Mouse (Mus musculus) cortical plate, adult 2 months (tissue): ENCODE measurements around the gene Rnf123.

Experiments used
- CTCF ChIP-seq: fragments of 200-500 bp; IDR thresholded peaks from 2 replicates; pipeline ENCODE4 v1.5.1; 2011; ENCODE audit warnings: mild to moderate bottlenecking, control low read depth, low read length; ENCODE audit not compliant: insufficient read depth; ENCODE audit errors: extremely low read depth
- POLR2A ChIP-seq: fragments of 200-500 bp; IDR thresholded peaks from 2 replicates; pipeline ENCODE4 v1.6.1; 2011; ENCODE audit warnings: mild to moderate bottlenecking, low read length, control low read depth; ENCODE audit not compliant: insufficient read depth; ENCODE audit errors: extremely low read depth

DNA sequence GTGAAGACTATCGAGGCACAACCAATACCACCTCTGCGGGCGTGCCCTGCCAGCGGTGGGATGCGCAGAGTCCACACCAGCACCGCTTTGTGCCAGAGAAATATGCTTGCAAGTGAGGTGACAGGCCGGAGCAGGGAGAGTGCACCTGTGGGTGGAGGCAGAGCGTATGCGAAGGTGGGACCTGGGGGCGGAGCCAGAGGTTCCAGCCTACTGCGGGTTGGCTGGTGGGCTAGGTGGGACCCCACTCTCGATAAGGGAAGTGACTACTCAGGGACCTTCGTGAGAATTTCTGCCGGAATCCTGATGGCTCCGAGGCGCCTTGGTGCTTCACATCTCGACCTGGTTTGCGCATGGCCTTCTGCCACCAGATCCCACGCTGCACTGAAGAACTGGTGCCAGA is 597 bp downstream of the Rnf123 start:
- TF ChIP-seq CTCF: no peak
- no peak for TF ChIP-seq POLR2A
